Mouse (Mus musculus) thymus, adult 2 months (tissue): ENCODE measurements around the gene Acvr2b.

Experiments used
- CTCF ChIP-seq: fragments of 200-500 bp; IDR thresholded peaks from 2 replicates; pipeline ENCODE4 v1.5.1; 2012; ENCODE audit warnings: mild to moderate bottlenecking, control low read depth, low read length, moderate library complexity, borderline replicate concordance; ENCODE audit not compliant: control insufficient read depth, poor library complexity, insufficient read depth; ENCODE audit errors: extremely low read depth
- POLR2A ChIP-seq: fragments of 200-500 bp; IDR thresholded peaks from 2 replicates; pipeline ENCODE4 v1.6.1; 2012; ENCODE audit warnings: mild to moderate bottlenecking, low read length, control low read depth, moderate library complexity; ENCODE audit not compliant: control insufficient read depth, poor library complexity, insufficient read depth; ENCODE audit errors: extremely low read depth

DNA sequence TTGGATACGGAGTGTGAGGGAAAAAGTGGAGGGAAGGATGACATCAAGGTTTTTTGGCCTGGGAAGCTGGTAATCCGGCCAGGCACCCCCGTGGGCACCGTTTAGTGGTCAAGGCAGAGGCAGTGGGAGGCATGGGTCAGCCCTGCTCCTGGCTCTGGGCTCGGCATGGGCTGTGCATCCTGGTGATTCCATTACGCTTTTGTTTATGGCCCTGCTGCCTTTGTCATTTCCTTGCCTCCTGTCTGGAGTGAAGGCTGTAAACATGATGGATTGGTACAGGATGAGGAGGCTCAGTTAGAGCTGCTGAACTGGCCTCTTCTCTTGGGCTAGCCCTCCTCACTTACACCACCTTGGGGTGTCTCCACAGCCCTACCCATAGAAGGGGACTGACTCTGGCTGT, 75.8 kb downstream of the Acvr2b start:
- no peak for TF ChIP-seq CTCF
- TF ChIP-seq POLR2A, result no peak
